ENCODE assay signal across 12 mouse cellular contexts in the genomic region with DNA sequence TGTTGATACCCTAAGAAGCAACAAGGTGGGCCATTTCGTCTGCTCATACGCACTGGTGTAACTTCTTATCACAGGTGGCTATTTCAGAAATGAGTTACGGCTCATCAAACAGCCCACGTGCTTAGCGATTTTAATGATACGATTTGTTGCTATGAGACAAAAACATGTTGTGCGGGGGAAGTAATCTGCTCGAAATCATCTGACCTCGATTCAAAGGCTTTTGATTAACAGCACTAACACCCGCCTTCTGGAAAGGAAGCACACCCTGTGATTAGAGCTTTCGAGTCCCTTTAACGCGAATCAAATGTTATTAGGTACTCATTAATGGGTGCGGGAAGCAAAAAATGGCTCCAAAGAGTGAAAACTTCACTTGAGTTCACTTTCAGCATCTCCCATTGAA. TPM values are rescaled to one million over a fixed set of nuclear protein-coding genes. Genes with fewer than 3 reads are reported as not detected.
DNase-seq lines count a peak whose midpoint lies in the region; ATAC-seq and TF ChIP-seq lines count a peak whose summit lies in the region.
"Had no signal": no experiment of that assay in that cellular context is flagged by ENCODE, and none has a peak within 500 bp of the region (broad histone marks: within the 10 kb centered on the region; RNA-seq: fewer than 3 reads in every experiment).

No protein-coding gene starts in this region.

- H3K27ac ChIP-seq in forebrain, embryonic 10.5 days, result 0 out of 2 replicates have a peak overlapping the region, but pooled peaks have one; percentile 62
- H3K27ac ChIP-seq in forebrain, embryonic 11.5 days (ENCODE audit: low read depth, low read length), result no peak overlapping the region
- H3K27ac ChIP-seq in kidney, embryonic 14.5 days (ENCODE audit: low read depth, low read length), result no peak overlapping the region
- peak overlapping the region; percentile 90; the same call in 1 of the 2 replicates for H3K27ac ChIP-seq in stomach, embryonic 15.5 days
- H3K27ac ChIP-seq in stomach, postnatal 0 days (replicated peaks), result no peak overlapping the region
- H3K27ac ChIP-seq in stomach, embryonic 16.5 days (ENCODE audit: low read length), result peak overlapping the region; percentile 2; the same call in 1 of the 2 replicates

- H3K27me3 ChIP-seq in forebrain, embryonic 10.5 days (ENCODE audit: poor library complexity, severe bottlenecking), result no peaks in the 10 kb centered on the region
- no peaks in the 10 kb centered on the region for H3K27me3 ChIP-seq in forebrain, embryonic 11.5 days (ENCODE audit: control insufficient read depth, insufficient read depth, low read length)
- H3K27me3 ChIP-seq in kidney, embryonic 14.5 days (ENCODE audit: control insufficient read depth, insufficient read depth, low read length), result no peaks in the 10 kb centered on the region
- no peaks in the 10 kb centered on the region for H3K27me3 ChIP-seq in stomach, embryonic 15.5 days (replicated peaks)
- no peaks in the 10 kb centered on the region for H3K27me3 ChIP-seq in stomach, postnatal 0 days (ENCODE audit: control insufficient read depth, insufficient read depth, low read length)
- no peaks in the 10 kb centered on the region for H3K27me3 ChIP-seq in stomach, embryonic 16.5 days (ENCODE audit: control insufficient read depth, insufficient read depth, low read length)

- no peak for TF ChIP-seq CTCF in stomach, postnatal 0 days (IDR thresholded peaks at IDR 0.05; ENCODE audit: low read depth)

- peaks cover 53% of the 10 kb centered on the region for H3K4me1 ChIP-seq in forebrain, embryonic 10.5 days
- H3K4me1 ChIP-seq in forebrain, embryonic 11.5 days (replicated peaks; ENCODE audit: control insufficient read depth, insufficient read depth, low read length), result peaks cover 4% of the 10 kb centered on the region
- H3K4me1 ChIP-seq in kidney, embryonic 14.5 days (ENCODE audit: control insufficient read depth, insufficient read depth, low read length), result peaks cover 37% of the 10 kb centered on the region
- H3K4me1 ChIP-seq in stomach, embryonic 15.5 days, result peaks cover 24% of the 10 kb centered on the region
- H3K4me1 ChIP-seq in stomach, postnatal 0 days (replicated peaks; ENCODE audit: control insufficient read depth, insufficient read depth), result peaks cover 8% of the 10 kb centered on the region; the same call in 1 of the 2 replicates
- H3K4me1 ChIP-seq in stomach, embryonic 16.5 days (ENCODE audit: control insufficient read depth, insufficient read depth, low read length), result peaks cover 38% of the 10 kb centered on the region

- WGBS in forebrain, embryonic 10.5 days, result 76% methylated on average over 14 of the region's 14 CpGs
- 64% methylated on average over 14 of the region's 14 CpGs for WGBS in forebrain, embryonic 11.5 days
- WGBS in kidney, embryonic 14.5 days, result 35% methylated on average over 14 of the region's 14 CpGs
- 59% methylated on average over 14 of the region's 14 CpGs for WGBS in stomach, embryonic 15.5 days
- WGBS in stomach, postnatal 0 days, result 57% methylated on average over 14 of the region's 14 CpGs
- 65% methylated on average over 14 of the region's 14 CpGs for WGBS in stomach, embryonic 16.5 days

- DNase-seq in forebrain, embryonic 10.5 days (ENCODE audit: extremely low spot score, low spot score), result no peak
- DNase-seq in forebrain, embryonic 11.5 days (ENCODE audit: low spot score), result no peak
- DNase-seq in kidney, adult 9 months, result peak; percentile 20
- no peak for DNase-seq in stomach, postnatal 0 days (ENCODE audit: low spot score)
- DNase-seq in spleen, adult 18-20 months, result no peak
- DNase-seq: cerebellum, postnatal 14 days; kidney, adult 11 months; liver; thymus, postnatal 14 days had no signal

- no peak for TF ChIP-seq EP300 in stomach, postnatal 0 days (optimal IDR thresholded peaks at IDR 0.05)

- no peak for ATAC-seq in forebrain, embryonic 11.5 days (replicated peaks; ENCODE audit: low FRiP score)
- no peak for ATAC-seq in kidney, embryonic 14.5 days (ENCODE audit: low FRiP score, low TSS enrichment)
- ATAC-seq in stomach, embryonic 15.5 days (ENCODE audit: insufficient read depth, low FRiP score, low read depth), result no peak
- no peak for ATAC-seq in stomach, postnatal 0 days (ENCODE audit: low FRiP score, low TSS enrichment)
- ATAC-seq in stomach, embryonic 16.5 days (ENCODE audit: insufficient read depth, low FRiP score), result no peak

- peaks cover 9% of the 10 kb centered on the region for H3K36me3 ChIP-seq in forebrain, embryonic 10.5 days (replicated peaks)
- no peaks in the 10 kb centered on the region for H3K36me3 ChIP-seq in forebrain, embryonic 11.5 days (ENCODE audit: control insufficient read depth, insufficient read depth, low read length)
- H3K36me3 ChIP-seq in kidney, embryonic 14.5 days (ENCODE audit: control insufficient read depth, insufficient read depth, low read length), result peaks cover 7% of the 10 kb centered on the region
- H3K36me3 ChIP-seq in stomach, embryonic 15.5 days, result peaks cover 9% of the 10 kb centered on the region
- H3K36me3 ChIP-seq in stomach, postnatal 0 days (ENCODE audit: control insufficient read depth, insufficient read depth, low read length), result peaks cover 3% of the 10 kb centered on the region; the same call in 1 of the 2 replicates
- H3K36me3 ChIP-seq in stomach, embryonic 16.5 days (ENCODE audit: control insufficient read depth, insufficient read depth, low read length), result peaks cover 7% of the 10 kb centered on the region; the same call in 1 of the 2 replicates

- H3K9ac ChIP-seq in forebrain, embryonic 11.5 days (ENCODE audit: low read length), result no peak overlapping the region
- H3K9ac ChIP-seq in kidney, embryonic 14.5 days (ENCODE audit: low read depth, low read length), result no peak overlapping the region
- H3K9ac ChIP-seq in stomach, embryonic 15.5 days, result no peak overlapping the region
- H3K9ac ChIP-seq in stomach, postnatal 0 days (ENCODE audit: low read length), result no peak overlapping the region
- no peak overlapping the region for H3K9ac ChIP-seq in stomach, embryonic 16.5 days (ENCODE audit: low read length)

- H3K4me2 ChIP-seq in forebrain, embryonic 11.5 days (ENCODE audit: low read depth, low read length, severe bottlenecking), result no peak overlapping the region
- no peak overlapping the region for H3K4me2 ChIP-seq in kidney, embryonic 14.5 days (replicated peaks; ENCODE audit: low read depth, low read length)
- no peak overlapping the region for H3K4me2 ChIP-seq in stomach, embryonic 15.5 days
- no peak overlapping the region for H3K4me2 ChIP-seq in stomach, postnatal 0 days (replicated peaks; ENCODE audit: low read depth)
- H3K4me2 ChIP-seq in stomach, embryonic 16.5 days (ENCODE audit: low read depth, low read length), result no peak overlapping the region

- no peak overlapping the region for H3K4me3 ChIP-seq in forebrain, embryonic 10.5 days
- no peak overlapping the region for H3K4me3 ChIP-seq in forebrain, embryonic 11.5 days (ENCODE audit: low read depth, low read length)
- H3K4me3 ChIP-seq in kidney, embryonic 14.5 days (ENCODE audit: low read length), result no peak overlapping the region
- H3K4me3 ChIP-seq in stomach, embryonic 15.5 days (replicated peaks), result no peak overlapping the region
- no peak overlapping the region for H3K4me3 ChIP-seq in stomach, postnatal 0 days (ENCODE audit: low read depth, low read length)
- H3K4me3 ChIP-seq in stomach, embryonic 16.5 days (replicated peaks; ENCODE audit: low read length), result no peak overlapping the region

- H3K9me3 ChIP-seq in forebrain, embryonic 10.5 days, result no peaks in the 10 kb centered on the region
- H3K9me3 ChIP-seq in forebrain, embryonic 11.5 days (ENCODE audit: control insufficient read depth, low read length), result no peaks in the 10 kb centered on the region
- no peaks in the 10 kb centered on the region for H3K9me3 ChIP-seq in kidney, embryonic 14.5 days (ENCODE audit: control insufficient read depth, low read length)
- no peaks in the 10 kb centered on the region for H3K9me3 ChIP-seq in stomach, embryonic 15.5 days
- no peaks in the 10 kb centered on the region for H3K9me3 ChIP-seq in stomach, postnatal 0 days (ENCODE audit: control insufficient read depth, low read length)
- H3K9me3 ChIP-seq in stomach, embryonic 16.5 days (replicated peaks; ENCODE audit: control insufficient read depth, low read length), result no peaks in the 10 kb centered on the region

RNA-seq across cellular contexts. Expression of gene Traf3ip2, which starts 18.9 kb away (rescaled TPM):
- 10.3 and 11.7 TPM in 2 replicates for polyA plus RNA-seq in forebrain, embryonic 10.5 days (2016; fragmentation: Nextera tagmentation; extraction: Ambion mirVana)
- polyA plus RNA-seq in forebrain, embryonic 11.5 days (2014; fragmentation: Nextera tagmentation; extraction: Ambion mirVana), result 3.8 and 5.4 TPM in 2 replicates
- polyA plus RNA-seq in kidney, embryonic 14.5 days (2014; fragmentation: Nextera tagmentation; extraction: Ambion mirVana), result 16.6 and 19.6 TPM in 2 replicates
- 29.0 and 29.6 TPM in 2 replicates for polyA plus RNA-seq in stomach, embryonic 15.5 days (2015; fragmentation: Nextera tagmentation; extraction: Ambion mirVana)
- polyA plus RNA-seq in stomach, postnatal 0 days (2015; fragmentation: Nextera tagmentation; extraction: Ambion mirVana), result 19.4 and 24.1 TPM in 2 replicates
- polyA plus RNA-seq in stomach, embryonic 16.5 days (2015; fragmentation: Nextera tagmentation; extraction: Ambion mirVana), result 32.1 and 33.1 TPM in 2 replicates

Comparison
In these comparisons a context has a peak if more than half of its experiments do, and no peak if none do; other contexts are left out.
1. H3K27ac ChIP-seq: peak in forebrain, embryonic 10.5 days (single experiment), stomach, embryonic 15.5 days (single experiment) and stomach, embryonic 16.5 days (single experiment); none in forebrain, embryonic 11.5 days (single experiment), kidney, embryonic 14.5 days (single experiment) and stomach, postnatal 0 days (single experiment).